Mouse (Mus musculus) liver, adult (tissue): ENCODE results near the gene Ahdc1.

Experiments used
- GATA4 ChIP-seq: IDR thresholded peaks from 2 replicates; pipeline ENCODE4 v1.6.1; 2014; ENCODE audit warnings: mild to moderate bottlenecking, low read length; ENCODE audit not compliant: insufficient replicate concordance

Ahdc1 gene

DNA sequence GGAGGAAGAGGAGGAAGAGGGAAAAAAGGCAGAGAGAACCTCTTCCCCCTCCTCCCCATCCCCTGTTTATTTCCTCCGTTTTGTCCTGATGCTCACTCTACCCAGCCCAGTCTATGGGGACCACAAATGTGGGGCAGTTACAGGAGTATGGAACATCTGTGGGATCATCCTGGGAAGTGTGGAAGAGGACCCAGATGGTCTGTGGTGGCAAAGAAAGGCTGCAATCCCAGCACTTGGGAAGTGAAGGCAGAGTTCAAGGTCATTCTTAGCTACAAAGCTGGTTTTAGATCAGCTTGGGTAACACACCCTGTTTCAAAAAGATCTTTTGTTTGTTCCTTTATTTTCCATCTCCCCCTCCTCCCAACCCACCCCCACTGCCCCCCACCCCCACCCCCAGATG lies 83.2 kb downstream of the Ahdc1 start:
- TF ChIP-seq GATA4, result no peak

DNA sequence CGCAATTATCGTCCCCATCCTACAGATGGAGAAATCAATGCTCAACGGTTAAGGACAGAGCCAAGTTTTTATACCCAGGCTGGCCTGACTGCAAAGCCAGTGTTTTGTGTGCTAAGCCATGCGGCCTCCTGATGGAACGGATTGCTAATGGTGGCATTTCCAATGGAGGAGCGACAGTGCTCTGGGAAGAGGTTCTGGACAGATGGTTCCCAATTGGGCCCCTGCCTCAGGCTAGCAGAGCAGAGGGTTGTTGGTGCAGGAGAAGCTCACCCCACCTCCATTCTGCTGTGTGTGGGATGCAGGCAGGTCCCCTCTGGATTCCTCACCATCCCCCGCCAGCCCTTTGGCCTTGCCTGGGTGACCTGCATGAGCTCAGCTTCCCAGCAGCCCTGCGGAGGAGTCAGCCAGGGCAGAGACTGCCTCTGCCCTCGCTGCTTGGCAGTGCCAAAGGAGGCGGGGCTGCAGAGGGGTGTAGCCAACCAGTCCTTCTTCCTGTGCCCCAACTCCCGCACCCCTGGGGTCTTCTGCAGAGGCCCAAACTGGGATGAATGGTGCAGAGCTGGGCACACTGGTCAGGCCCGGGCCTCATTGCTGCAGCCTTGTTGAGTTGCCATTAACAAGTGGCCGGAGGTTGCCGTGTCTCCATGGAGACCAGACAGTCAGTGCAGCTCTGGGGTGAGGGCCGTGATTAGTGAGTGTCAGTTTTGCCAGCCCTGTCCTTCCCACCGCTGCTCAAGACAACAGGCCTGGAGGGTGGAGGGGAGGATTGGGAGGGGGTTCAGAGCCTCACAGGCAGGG lies 84.1 kb downstream of the Ahdc1 start:
- TF ChIP-seq GATA4, result no peak

DNA sequence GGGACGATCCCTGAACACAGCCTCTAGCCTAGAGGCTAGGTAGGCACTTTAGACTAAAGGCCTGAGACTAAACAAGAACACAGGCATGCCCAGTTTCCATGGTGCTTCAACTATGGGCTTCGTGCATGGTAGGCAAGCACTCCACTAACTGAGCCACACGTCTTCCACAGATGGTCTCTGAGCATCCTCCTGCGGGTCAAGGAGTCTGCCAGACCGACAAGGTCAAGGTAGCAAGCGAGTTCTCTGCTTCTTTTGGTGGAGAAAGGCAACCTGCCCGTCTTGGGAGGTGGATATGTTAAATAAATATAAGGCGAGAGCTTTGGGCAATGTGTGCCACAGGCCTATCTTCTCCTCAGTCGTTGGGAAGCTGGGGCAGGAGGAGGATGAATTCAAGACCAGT lies 90.7 kb downstream of the Ahdc1 start:
- no peak for TF ChIP-seq GATA4

DNA sequence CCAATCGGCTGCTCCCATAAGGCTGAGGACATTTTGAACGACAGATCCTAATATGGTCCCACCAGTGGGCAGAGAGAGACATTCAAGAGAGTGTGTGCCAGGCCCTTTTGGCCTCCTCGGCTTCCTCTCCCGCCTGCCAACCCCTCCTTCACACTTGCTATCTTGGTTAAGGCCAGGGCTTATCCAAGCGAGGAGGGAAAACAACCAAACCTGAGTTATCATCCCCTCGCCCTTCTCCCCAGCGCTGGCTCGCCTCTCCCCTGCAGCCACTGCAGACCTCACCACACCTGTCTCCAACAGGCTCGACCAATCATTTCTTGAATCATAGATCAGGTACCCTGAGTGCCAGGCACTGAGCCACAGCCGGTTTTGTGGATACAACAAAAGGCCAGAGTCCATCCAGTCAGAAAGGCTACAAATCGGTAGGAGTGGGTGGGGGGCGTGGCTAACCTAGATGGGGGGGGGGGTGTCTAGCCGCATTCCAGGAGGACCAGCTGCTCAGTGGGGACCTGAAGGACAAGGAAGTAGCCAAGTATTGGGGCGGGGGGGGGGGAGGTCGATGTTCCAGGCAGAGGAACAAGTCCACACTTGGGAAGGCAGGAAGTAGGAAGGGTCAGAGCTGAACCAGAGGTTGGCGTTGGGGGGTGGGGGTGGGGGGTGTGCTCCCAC lies 92.6 kb downstream of the Ahdc1 start:
- TF ChIP-seq GATA4, result no peak

DNA sequence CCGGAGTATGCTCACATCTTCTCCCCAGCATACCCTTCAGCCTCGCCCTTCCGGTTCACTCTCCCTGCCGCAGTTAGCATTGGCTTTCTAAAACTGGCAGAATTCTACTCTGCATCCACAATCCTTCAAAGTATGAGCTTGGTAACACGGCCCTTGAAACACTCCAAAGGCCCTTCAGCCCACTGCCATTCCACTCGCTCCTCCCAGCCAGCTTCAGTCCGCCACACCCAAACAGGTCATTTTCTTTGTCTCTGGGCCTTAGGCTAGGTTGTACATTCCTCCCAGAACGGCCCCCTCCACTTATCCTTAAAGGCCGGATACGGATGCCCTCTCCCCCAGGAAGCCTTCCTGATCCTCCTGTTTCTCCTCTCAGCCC lies 93.1 kb downstream of the Ahdc1 start:
- TF ChIP-seq GATA4, result no peak

DNA sequence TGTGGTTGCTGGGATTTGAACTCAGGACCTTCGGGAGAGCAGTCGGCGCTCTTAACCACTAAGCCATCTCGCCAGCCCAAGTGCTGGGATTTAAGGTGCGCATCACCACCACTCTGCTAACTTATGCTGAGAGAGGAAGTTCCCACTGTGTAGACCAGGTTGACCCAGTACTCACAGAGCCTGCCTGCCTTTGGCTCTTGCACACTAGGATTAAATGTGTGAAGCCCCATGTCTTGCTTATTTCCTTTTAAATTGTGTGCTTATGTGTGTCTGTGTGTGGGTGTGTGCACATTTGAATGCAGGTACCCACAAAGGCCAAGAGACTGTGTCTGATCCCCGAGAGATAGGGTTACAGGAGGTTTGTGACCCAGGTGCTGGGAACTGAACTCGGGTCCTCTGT lies 95.6 kb downstream of the Ahdc1 start:
- TF ChIP-seq GATA4, result no peak

DNA sequence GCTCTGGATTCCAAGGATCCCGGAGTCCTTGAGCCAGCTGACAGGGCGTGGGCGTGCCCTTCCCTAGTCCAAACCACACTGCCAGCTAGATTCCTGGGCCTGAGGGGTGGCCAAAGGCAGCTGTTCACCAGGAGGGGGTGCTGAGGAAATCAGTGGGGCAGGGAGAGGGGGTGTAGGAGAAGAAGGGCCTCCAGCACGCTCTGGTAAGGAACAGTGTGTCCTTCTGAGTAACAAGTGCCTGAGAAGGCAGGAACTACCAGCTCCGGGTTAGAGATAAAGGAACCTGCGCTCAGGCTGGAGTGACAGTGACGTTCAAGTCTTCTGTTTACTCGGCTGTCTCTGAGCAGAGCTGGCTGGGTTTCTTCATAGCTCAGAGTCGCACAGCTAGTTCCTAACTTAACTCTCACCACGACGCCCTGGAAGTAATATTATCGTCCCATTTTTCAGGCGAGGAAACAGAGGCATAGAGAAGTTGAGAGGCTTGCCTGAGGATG lies 96.8 kb downstream of the Ahdc1 start:
- TF ChIP-seq GATA4, result peak; percentile 48; the same call in 1 of the 2 replicates

DNA sequence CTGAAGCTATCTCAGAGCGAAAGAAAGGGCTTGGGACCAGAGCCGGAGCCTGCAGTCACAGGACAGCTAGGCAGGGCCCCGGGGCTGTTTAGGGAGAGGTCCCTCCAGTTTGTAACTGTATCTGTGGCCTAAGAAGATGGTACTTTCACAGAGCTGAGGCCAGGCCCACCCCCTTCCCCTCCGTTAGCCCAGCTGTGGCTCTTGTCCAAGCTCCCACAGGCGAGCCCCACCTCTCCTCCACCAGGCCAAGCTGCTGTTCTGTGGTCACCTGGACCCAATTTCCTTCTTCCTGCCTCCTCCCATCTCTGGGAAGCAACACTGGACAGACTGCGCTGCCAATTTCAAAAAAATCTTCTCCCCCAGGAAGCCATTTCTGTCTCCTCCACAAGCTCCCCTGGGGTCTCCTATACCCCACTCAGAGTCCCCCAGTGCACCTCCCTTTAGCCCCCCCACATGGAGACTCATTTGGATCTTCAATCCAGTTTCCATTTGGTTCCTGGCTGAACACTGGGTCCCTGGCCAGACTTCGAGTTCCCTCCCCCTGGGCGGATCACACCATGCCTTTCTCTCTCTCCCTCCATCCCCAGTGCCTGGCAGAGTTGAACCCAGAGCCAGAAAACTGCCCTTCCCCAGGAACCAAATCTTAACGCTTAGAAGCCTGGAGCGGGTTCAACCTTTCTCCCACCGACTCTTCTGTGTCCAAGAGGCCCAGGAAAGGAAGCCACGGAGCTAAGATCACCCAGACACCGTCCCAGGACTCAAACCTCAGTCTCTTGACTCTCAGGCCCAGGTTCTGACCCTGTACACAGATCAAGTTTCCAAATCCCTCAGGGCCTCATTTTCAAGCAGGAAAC lies 97.6 kb downstream of the Ahdc1 start:
- no peak for TF ChIP-seq GATA4

DNA sequence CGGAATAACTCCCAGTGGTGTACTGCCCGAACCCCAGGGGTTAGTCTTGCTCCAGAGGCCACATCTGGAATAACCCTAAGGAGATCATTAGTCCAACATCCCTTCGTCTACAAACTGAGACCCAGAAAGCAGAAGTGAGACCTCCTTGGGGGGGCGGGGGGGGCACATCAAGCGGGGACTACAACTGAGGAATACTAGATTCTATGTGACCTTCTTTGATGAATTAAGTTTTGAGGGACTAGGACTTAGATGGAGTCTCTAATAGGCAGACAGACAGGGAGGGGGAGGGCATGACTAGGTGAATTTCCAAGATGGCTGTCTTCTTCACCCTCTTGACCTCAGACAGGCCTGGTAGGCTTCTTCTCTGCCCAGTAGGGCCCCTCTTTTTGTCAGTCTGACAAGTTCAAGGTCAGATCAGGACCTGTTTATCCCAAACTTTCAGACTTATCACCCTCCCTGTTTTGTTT lies 98.3 kb downstream of the Ahdc1 start:
- TF ChIP-seq GATA4, result no peak

DNA sequence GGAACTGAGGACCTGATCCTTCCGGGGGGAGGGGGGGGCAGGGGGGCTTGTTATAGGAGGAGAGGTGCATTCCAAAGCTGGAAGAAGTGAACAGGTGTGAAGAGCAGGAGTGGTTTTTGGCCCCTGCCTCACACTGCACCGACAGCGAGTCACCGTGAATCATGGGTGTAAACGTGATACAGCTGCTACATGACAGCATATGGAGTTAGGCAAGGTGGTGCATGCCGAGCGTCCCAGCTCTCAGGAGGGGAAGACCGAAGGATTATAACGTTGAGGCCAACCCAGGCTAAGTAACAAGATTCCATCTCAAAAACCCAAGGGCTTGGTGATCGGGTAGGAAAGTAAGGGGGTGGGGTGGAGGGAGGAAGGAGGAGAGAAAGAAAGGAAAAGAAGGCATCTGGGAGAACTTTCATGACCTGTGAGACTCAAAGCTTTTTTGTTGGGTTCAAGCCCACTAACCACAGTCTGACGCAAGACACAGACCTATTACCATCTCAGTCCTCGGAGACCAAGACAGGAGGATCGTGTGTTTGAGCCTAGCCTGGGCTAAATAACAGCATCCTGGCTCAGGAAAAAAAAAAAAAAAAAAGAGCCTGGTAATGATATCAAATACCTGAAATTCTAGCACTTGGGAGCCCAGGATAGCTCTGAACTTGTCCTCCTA lies 101.2 kb downstream of the Ahdc1 start:
- no peak for TF ChIP-seq GATA4

DNA sequence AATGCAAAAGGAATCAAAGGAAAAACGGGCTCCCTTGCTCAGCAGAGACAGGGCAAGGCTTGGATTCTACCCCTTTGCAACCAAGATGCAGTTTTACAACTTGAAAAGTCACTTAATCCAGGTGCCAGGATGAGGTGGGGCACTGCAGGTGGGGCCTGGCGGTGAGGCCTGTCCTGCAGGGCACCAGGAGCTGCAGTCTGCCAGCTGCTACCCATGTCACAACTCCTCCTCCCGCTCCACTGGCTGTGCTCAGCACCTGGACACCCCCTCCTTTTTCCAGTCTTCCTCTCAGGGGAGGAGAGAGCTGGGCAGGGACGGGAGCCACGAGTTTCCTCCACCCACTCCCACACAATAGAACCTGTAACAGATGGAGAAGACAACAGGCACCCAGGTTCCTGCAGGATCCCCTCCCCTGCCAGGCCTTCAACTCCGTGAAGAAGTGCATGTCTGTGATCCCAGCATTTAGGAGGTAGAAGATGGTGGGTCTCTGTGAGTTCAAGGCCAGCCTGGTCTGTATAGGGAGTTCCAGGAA lies 102.4 kb downstream of the Ahdc1 start:
- TF ChIP-seq GATA4, result no peak

DNA sequence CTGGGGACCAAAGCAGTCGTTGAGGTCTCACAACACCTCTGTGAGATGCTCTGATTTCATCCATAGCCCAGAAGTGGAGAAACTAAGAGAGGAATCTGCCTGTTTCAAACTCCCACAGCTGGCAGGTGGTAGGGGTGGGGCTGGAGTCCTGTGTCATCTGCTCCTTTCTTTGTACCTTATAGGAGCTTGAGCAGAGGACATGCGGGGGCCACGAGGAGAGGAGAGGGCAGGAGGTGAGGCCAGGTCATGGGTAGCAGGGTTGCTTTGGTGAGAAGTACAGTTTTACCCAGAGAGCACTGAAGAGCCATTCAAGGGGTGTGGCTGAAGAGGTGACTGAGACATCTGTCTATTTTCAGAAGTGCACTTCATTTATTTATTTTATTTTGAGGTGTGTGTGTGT lies 103.7 kb downstream of the Ahdc1 start:
- TF ChIP-seq GATA4, result no peak

DNA sequence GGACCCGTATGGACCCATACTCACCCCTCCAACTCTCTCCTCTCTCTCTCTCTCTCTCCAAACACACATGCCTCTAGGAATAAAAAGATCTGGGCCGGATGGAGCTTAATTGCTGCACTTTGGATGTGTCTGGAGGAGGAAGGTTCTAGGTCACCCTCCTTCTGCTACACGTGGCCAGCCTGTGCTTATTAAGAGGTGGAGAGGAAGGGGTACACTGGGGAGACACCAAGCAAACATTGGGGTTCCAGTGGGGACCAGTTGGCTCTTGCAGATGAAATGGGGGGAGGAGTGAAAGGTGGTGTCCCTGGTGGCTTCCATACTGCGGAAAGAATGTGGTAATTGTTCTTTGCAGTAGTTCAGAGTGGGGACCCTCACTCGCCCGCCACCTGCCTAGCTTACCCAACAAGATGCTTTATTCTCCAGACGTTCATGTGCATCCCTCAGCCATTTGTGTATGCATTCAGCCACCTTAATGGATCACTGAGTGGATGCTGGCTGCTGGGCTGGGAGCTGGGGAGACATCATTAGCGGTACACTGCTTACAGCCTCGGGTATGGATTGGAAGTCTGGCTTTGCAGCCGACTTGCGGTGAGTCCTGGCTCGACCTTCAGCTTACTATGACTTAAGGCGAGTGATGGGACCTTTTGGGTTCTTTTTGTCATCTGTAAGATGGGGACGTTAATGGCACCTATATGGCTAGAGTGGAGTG lies 104.8 kb downstream of the Ahdc1 start:
- no peak for TF ChIP-seq GATA4
